Mouse (Mus musculus): ENCODE measurements at regions not wholly inside any gene's neighbourhood (a gene's known extent, or its start where the extent isn't known, plus 50 kb on each side); places are given as distances from the start of the nearest gene placed in this dataset.

GRCm38 (mm10) chr17:88333816-88334215 is 106.7 kb upstream of the Foxn2 start:
- in situ Hi-C loops (cut with MboI, MseI), result no loop called here

GRCm38 (mm10) chr17:88335271-88335670 is 105.2 kb upstream of the Foxn2 start:
- in situ Hi-C loops (cut with MboI, MseI), result no loop called here

- in situ Hi-C loops (cut with MboI, MseI), result no loop called here
These were observed 104.3 kb upstream of the Foxn2 start for GRCm38 (mm10) chr17:88336140-88336769.

GRCm38 (mm10) chr17:88337649-88338404 is 102.7 kb upstream of the Foxn2 start:
- in situ Hi-C loops (cut with MboI, MseI), result no loop called here

- in situ Hi-C loops (cut with MboI, MseI), result no loop called here
These were observed 99.4 kb upstream of the Foxn2 start for GRCm38 (mm10) chr17:88341141-88341540.

GRCm38 (mm10) chr17:88341599-88341998 is 98.9 kb upstream of the Foxn2 start:
- in situ Hi-C loops (cut with MboI, MseI), result no loop called here

GRCm38 (mm10) chr17:88343091-88343783 is 97.3 kb upstream of the Foxn2 start:
- in situ Hi-C loops (cut with MboI, MseI), result no loop called here

- in situ Hi-C loops (cut with MboI, MseI), result no loop called here
These were observed 95.1 kb upstream of the Foxn2 start for GRCm38 (mm10) chr17:88345433-88345832.

- in situ Hi-C loops (cut with MboI, MseI), result no loop called here
These were observed 93.6 kb upstream of the Foxn2 start for GRCm38 (mm10) chr17:88346896-88347295.

- in situ Hi-C loops (cut with MboI, MseI), result no loop called here
These were observed 90.6 kb upstream of the Foxn2 start for GRCm38 (mm10) chr17:88349825-88350460.

GRCm38 (mm10) chr17:88350986-88351385 is 89.5 kb upstream of the Foxn2 start:
- in situ Hi-C loops (cut with MboI, MseI), result no loop called here

- in situ Hi-C loops (cut with MboI, MseI), result no loop called here
These were observed 87.6 kb upstream of the Foxn2 start for GRCm38 (mm10) chr17:88352960-88353359.

GRCm38 (mm10) chr17:88361161-88361560 is 79.3 kb upstream of the Foxn2 start:
- in situ Hi-C loops (cut with MboI, MseI), result no loop called here

- in situ Hi-C loops (cut with MboI, MseI), result no loop called here
These were observed 78.1 kb upstream of the Foxn2 start for GRCm38 (mm10) chr17:88362404-88362803.

GRCm38 (mm10) chr17:88367876-88368275 is 72.6 kb upstream of the Foxn2 start:
- in situ Hi-C loops (cut with MboI, MseI), result no loop called here

- in situ Hi-C loops (cut with MboI, MseI), result no loop called here
These were observed 70.5 kb upstream of the Foxn2 start for GRCm38 (mm10) chr17:88369971-88370370.

GRCm38 (mm10) chr17:88370676-88371075 is 69.8 kb upstream of the Foxn2 start:
- in situ Hi-C loops (cut with MboI, MseI), result no loop called here

- in situ Hi-C loops (cut with MboI, MseI), result no loop called here
These were observed 62.0 kb upstream of the Foxn2 start for GRCm38 (mm10) chr17:88378505-88378904.

- in situ Hi-C loops (cut with MboI, MseI), result no loop called here
These were observed 61.1 kb upstream of the Foxn2 start for GRCm38 (mm10) chr17:88379389-88379788.

GRCm38 (mm10) chr17:88381106-88381505 is 59.4 kb upstream of the Foxn2 start:
- in situ Hi-C loops (cut with MboI, MseI), result no loop called here

- in situ Hi-C loops (cut with MboI, MseI), result no loop called here
These were observed 57.1 kb upstream of the Foxn2 start for GRCm38 (mm10) chr17:88383447-88383846.

GRCm38 (mm10) chr17:88388441-88388951 is 52.0 kb upstream of the Foxn2 start:
- in situ Hi-C loops (cut with MboI, MseI), result no loop called here
